Mouse (Mus musculus) ES-Bruce4 (cell line): ENCODE results near the gene Olfr792. TPM values are rescaled to one million over a fixed set of nuclear protein-coding genes. Genes with fewer than 3 reads are reported as not detected.

ENCODE experiments used
- H3K27ac ChIP-seq: 2 replicates; pipeline ENCODE4 v1.5.1; 2012; ENCODE audit warnings: low read length, inconsistent platforms; ENCODE audit not compliant: insufficient read depth
- H3K27me3 ChIP-seq: 2 replicates; pipeline ENCODE4 v1.6.1; 2012; ENCODE audit warnings: mild to moderate bottlenecking, low read length, inconsistent platforms; ENCODE audit not compliant: control insufficient read depth, poor library complexity, insufficient read depth, severe bottlenecking
- H3K36me3 ChIP-seq: 2 replicates; pipeline ENCODE4 v1.6.1; 2012; ENCODE audit warnings: inconsistent platforms, mild to moderate bottlenecking, low read length, moderate library complexity; ENCODE audit not compliant: control insufficient read depth, poor library complexity, insufficient read depth, severe bottlenecking
- H3K4me1 ChIP-seq: one replicate; pipeline ENCODE4 v1.8.1; 2011; ENCODE audit warnings: low read length; ENCODE audit not compliant: control insufficient read depth, insufficient read depth
- H3K4me3 ChIP-seq: 2 replicates; pipeline ENCODE4 v1.5.1; 2011; ENCODE audit warnings: low read depth, mild to moderate bottlenecking, low read length
- H3K9ac ChIP-seq: 2 replicates; pipeline ENCODE4 v1.6.1; 2012; ENCODE audit warnings: low read depth, mild to moderate bottlenecking, inconsistent platforms; ENCODE audit not compliant: poor library complexity, severe bottlenecking
- H3K9me3 ChIP-seq: replicated peaks from 2 replicates; pipeline ENCODE4 v1.6.1; 2012; ENCODE audit warnings: mild to moderate bottlenecking, low read length, inconsistent platforms; ENCODE audit not compliant: control insufficient read depth, poor library complexity, insufficient read depth, severe bottlenecking
- CTCF ChIP-seq: IDR thresholded peaks from one replicate; pipeline ENCODE4 v1.8.1; 2011; ENCODE audit warnings: low read depth, low read length
- EP300 ChIP-seq: IDR thresholded peaks from 2 replicates; pipeline ENCODE4 v1.6.1; 2011; ENCODE audit warnings: low read depth, low read length; ENCODE audit not compliant: insufficient read depth
- POLR2A ChIP-seq: IDR thresholded peaks from one replicate; pipeline ENCODE4 v1.8.1; 2011; ENCODE audit warnings: low read length; ENCODE audit not compliant: insufficient read depth
- polyA plus RNA-seq: library from polyadenylated mRNA; stranded (reverse); fragments of >200 nt; gene quantifications from 2 replicates; pipeline ENCODE4 v1.2.4, GENCODE M21; 2011; ENCODE audit warnings: low read depth; ENCODE audit not compliant: missing spikeins, insufficient read depth, insufficient read length

Gene Olfr792
- polyA plus RNA-seq, result not detected in 2 replicates

- no peak for TF ChIP-seq EP300
- TF ChIP-seq CTCF, result no peak
- TF ChIP-seq POLR2A, result no peak
- Histone ChIP-seq H3K9me3 (peaks cover 6% of the 10 kb centered on the region; the same call in 1 of the 2 replicates), H3K36me3 (no peaks in the 10 kb centered on the region), H3K4me3 (no peak within 1 kb of the TSS), H3K27me3 (no peaks in the 10 kb centered on the region), H3K27ac (no peak within 1 kb of the TSS), H3K4me1 (no peaks in the 10 kb centered on the region), H3K9ac (no peak within 1 kb of the TSS)
These were observed at the start of gene Olfr792 for GRCm38 (mm10) chr10:129538862-129539261. TSS of gene Olfr792 (plus strand) at chr10:129539162.

- Histone ChIP-seq H3K4me1 (no peaks in the 10 kb centered on the region), H3K36me3 (no peaks in the 10 kb centered on the region), H3K9me3 (no peaks in the 10 kb centered on the region), H3K27ac (no peak overlapping the region), H3K27me3 (no peaks in the 10 kb centered on the region), H3K4me3 (no peak overlapping the region), H3K9ac (no peak overlapping the region)
- no peak for TF ChIP-seq EP300
- no peak for TF ChIP-seq POLR2A
- TF ChIP-seq CTCF, result no peak
These were observed 48.9 kb upstream of the Olfr792 start for GRCm38 (mm10) chr10:129490101-129490500.

- TF ChIP-seq CTCF (no peak), EP300 (no peak), POLR2A (no peak)
- no peak within 1 kb of the TSS for H3K4me3 ChIP-seq
- no peak within 1 kb of the TSS for H3K27ac ChIP-seq
- no peaks in the 10 kb centered on the region for H3K27me3 ChIP-seq
- no peak within 1 kb of the TSS for H3K9ac ChIP-seq
- H3K9me3 ChIP-seq, result no peaks in the 10 kb centered on the region
- H3K36me3 ChIP-seq, result no peaks in the 10 kb centered on the region
- H3K4me1 ChIP-seq, result no peaks in the 10 kb centered on the region
These were observed 40.8 kb upstream of the Olfr792 start, which contains the start of gene Olfr790 for GRCm38 (mm10) chr10:129498192-129498591. TSS of gene Olfr790 (plus strand) at chr10:129498492.

- Histone ChIP-seq H3K9ac (no peak within 1 kb of the TSS), H3K9me3 (no peaks in the 10 kb centered on the region), H3K36me3 (no peaks in the 10 kb centered on the region), H3K27ac (no peak within 1 kb of the TSS), H3K4me3 (no peak within 1 kb of the TSS), H3K27me3 (no peaks in the 10 kb centered on the region), H3K4me1 (no peaks in the 10 kb centered on the region)
- TF ChIP-seq POLR2A (no peak), CTCF (no peak), EP300 (no peak)
These were observed 17.5 kb upstream of the Olfr792 start, which contains the start of gene Olfr791 for GRCm38 (mm10) chr10:129521492-129521891. TSS of gene Olfr791 (plus strand) at chr10:129521792.

- H3K36me3 ChIP-seq, result no peaks in the 10 kb centered on the region
- no peak overlapping the region for H3K4me3 ChIP-seq
- TF ChIP-seq CTCF (no peak), EP300 (no peak), POLR2A (no peak)
- H3K27me3 ChIP-seq, result no peaks in the 10 kb centered on the region
- H3K4me1 ChIP-seq, result no peaks in the 10 kb centered on the region
- no peak overlapping the region for H3K27ac ChIP-seq
- no peak overlapping the region for H3K9ac ChIP-seq
- H3K9me3 ChIP-seq, result no peaks in the 10 kb centered on the region
These were observed 10.4 kb downstream of the Olfr792 start for GRCm38 (mm10) chr10:129549354-129549753.

- H3K9me3 ChIP-seq, result no peaks in the 10 kb centered on the region
- H3K36me3 ChIP-seq, result no peaks in the 10 kb centered on the region
- no peaks in the 10 kb centered on the region for H3K27me3 ChIP-seq
- no peak within 1 kb of the TSS for H3K27ac ChIP-seq
- H3K4me1 ChIP-seq, result no peaks in the 10 kb centered on the region
- no peak within 1 kb of the TSS for H3K9ac ChIP-seq
- TF ChIP-seq CTCF, result no peak
- no peak for TF ChIP-seq EP300
- no peak for TF ChIP-seq POLR2A
- H3K4me3 ChIP-seq, result no peak within 1 kb of the TSS
These were observed 28.4 kb downstream of the Olfr792 start, which contains the start of gene Olfr794 for GRCm38 (mm10) chr10:129567355-129567754. TSS of gene Olfr794 (plus strand) at chr10:129567655.
